Mouse (Mus musculus) urinary bladder, postnatal 36 days (tissue): ENCODE measurements around the gene Ankmy1.

Experiments
- DNase-seq, 2 experiments: peaks; one replicate each; pipeline ENCODE4 v3.0.0; 2022; ENCODE audit warnings: low spot score in 2 of 2, mixed read lengths in 1 of 2

Gene Ankmy1

DNA sequence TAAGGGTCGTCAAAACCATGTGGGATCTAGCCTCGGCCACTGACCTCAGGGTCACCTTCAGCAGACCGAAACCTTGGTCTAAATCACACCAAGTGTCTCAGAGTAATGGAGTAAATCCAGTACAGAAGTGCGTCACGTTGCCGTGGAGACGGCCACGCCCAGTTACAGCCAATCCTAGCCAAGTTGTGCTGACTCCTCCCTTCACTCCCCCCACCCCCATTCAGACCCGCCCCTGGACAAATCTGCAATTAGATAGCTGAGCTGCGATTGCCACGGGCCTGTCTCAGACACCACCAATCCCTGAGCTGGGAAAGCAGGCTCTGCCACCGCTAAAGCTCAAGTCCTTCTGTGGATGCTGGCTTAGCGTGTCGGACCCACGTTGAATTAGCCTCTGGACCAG, at the start of gene Ankmy1:
Gene Ankmy1, minus strand, starts transcription at position 121 of the 400 bp plus-strand sequence.
- peak; percentile 44 to 60 for DNase-seq

DNA sequence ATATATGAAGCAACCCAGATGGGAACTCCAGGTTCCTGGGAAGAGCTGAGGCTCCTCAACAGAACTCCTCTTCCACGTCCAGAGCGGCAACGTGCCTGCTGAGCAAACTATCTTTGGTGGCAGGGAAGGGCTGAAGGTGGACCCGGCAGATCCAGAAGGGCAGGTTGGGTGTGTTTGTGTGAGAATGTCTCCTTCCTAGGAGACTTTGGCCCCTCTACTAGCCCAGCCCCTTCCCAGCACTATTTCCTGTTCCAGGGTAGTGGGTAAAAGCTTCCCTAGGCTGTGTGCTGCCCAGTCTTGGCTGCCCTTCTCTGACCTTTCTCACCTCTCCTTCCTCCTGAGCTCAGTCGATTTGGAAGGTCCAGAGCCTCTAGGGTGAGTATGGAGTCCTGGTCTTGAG, 47.9 kb upstream of the Ankmy1 start, which contains the start of gene Gpr35:
Gene Gpr35, plus strand, starts transcription at position 259 of the 400 bp plus-strand sequence.
- DNase-seq, result no peak

DNA sequence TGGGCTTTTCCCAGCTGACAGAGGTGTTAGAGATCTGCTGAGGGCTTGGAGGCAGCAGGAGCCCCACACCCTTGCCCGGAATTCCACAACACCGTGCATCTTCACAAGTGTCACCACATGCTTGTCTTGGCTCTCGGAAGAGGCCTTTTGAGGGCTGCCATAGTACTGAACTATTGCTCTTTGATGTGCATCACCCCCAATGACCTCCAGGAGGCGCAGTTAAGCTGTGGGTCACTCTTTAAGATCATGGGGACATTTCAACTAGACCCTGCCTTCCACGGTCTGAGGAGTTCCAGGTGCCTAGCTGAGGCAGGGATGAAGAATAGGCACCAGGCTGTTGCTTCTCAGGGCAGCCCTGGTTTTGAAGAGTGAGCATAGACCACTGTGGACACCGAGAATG, 46.7 kb upstream of the Ankmy1 start:
- no peak for DNase-seq

DNA sequence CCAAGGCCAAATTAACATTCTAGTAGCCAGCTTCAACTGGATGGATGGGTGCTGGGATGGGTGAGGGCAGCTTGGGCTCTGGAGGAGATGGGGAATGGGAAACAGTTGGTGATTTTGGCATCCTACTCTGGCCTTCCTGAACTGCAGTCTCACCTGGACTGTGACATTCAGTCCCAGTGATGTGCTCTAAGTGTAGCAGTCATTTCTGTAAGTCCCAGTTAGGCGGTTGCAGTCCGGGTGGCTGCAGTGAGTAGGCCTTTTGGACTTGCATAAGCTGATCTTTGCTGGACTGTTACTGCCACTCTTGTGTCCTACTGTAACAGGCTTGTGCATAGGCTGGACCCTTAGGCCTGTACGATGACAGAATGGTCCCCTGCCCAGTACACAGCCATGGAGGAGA, 45.3 kb upstream of the Ankmy1 start:
- no peak for DNase-seq

- DNase-seq, result no peak
Measured at GRCm38 (mm10) chr1:92943219-92943989, 40.7 kb upstream of the Ankmy1 start.

GRCm38 (mm10) chr1:92939746-92940145, 37.0 kb upstream of the Ankmy1 start:
- DNase-seq, result no peak

DNA sequence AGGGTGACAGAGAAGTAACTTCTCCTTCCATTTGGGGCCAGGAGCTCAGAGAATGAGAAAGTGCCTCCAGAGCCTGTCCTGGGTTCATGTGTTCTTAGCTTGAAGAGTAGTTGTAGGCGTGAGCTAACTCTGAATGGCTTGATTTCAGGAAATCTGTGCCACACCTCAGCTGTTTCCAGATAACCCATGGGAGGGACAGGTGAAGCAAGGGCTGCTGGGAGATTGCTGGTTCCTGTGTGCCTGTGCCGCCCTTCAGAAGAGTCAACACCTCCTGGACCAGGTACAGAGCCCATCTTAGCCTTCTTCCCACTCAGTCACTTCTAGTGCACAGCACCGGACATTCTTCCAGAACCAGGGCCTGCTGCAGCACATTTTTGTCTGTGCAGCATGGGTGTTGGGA, 35.1 kb upstream of the Ankmy1 start:
- DNase-seq, result no peak

GRCm38 (mm10) chr1:92936467-92936866, 33.8 kb upstream of the Ankmy1 start:
- DNase-seq, result no peak

GRCm38 (mm10) chr1:92935977-92936376, 33.3 kb upstream of the Ankmy1 start:
- DNase-seq, result no peak

GRCm38 (mm10) chr1:92935054-92935962, 32.6 kb upstream of the Ankmy1 start:
- DNase-seq, result peak in 1 of 2 experiments; percentile 28

DNA sequence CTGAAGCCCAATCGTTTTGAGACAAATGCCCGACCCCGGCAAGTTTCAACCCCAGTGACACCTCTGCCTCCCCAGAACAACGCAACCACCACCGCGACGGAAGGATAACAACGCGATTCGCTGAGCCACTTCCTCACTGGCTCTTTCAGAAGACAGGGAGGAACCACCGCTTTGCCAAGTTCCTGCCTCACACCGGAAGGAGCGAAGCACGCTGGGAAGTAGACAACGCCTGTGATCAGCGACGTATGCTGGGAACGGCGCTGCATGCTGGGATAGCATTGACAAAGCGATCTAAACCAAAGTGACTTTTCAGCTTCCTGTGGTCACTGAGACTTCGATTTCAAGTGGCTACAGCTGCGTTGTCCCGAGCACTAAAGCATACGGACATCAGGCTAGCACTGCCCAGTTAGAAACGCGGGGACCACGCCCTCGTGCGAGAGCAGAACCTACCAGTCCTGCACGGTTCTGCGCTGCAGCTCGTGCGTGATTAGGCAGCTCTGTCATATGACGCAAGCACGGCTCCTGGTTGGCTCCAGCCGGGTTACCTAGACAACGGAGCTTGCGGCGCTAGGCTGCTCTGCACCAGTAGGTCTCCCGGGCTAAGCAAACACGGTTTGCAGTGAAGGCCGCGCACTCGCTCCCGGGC, 31.6 kb upstream of the Ankmy1 start, which contains the start of gene Capn10:
Gene Capn10, plus strand, starts transcription at position 195 of the 646 bp plus-strand sequence.
- DNase-seq, result peak; percentile 90 to 92

GRCm38 (mm10) chr1:92933611-92934010, 30.9 kb upstream of the Ankmy1 start:
- DNase-seq, result no peak

DNA sequence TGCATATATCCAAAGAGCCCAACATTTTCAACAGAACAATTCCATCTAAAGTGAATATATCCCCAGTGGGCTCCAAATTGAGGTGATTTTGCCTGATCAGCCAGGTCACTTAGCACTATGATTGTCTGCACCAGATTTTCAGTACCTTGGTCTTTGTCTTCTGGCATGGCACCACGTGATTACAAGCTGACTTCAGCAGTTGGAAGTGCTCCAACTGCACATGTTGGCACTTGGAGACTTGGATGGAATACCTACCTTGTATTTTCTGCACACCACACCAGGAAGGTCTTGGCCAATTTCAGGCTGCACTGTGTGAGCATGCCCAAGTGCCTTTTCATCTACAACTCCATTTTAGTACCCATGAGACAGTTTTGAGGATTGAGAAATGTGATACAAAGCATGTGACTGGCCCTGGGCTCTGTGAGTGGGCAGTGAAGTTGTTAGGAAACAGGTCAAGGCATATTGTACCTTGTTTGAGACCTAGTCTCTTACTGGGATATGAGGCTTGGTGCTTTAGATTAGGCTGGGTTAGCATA, 27.5 kb upstream of the Ankmy1 start:
- DNase-seq, result no peak

DNA sequence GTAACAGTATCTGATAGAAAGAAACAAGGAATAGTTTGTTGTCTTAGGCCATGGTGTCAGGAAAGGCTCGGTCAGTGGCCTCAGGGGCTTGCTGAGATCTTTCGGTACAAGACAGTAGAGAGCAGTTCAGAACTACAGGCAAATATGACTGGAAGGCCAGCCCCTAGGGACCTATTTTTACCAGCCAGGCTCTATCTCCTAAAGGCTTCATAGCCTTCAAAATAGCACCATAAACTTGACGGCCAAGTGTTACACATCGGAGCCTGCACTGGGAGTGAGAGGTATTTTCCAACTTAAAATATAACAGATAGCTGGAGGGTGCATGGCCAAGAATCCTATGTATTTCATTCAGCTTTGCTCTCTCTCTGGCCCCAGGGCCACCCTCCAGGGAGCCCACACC, 18.8 kb upstream of the Ankmy1 start:
- DNase-seq, result no peak

DNA sequence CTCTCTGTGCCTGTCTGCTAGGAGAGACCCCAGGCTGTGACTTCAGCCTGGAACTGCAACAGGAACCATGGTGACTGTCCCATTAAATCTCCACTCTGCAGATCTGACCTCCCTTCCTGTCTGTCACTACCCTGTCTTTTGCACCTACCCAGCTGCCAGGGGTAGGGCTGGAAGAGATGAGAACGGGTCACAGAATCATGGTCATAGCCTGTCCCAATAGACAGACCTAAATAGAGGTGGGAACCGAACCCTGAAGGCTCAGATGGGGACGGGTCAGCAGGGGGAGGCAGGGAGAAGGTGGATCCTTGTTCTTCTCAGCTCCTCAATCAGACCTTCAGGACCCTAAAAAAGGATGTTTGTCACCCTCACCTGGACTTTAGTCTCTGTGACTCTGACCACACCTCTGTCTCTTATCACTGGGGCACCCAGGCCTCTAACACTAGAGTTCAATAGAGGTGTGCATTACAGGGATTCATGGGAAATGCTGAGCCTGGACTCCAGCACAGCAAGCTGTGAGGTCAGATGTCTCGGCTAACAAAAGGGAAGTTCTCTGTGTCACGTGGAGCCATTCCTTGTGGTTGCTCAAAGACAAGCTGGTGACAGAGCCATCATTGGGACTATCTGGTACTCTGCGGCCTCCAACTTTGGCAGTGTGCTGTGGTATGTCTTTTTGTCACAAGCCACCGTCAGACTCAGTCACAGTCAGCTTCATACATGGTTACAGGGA, 17.9 kb upstream of the Ankmy1 start:
- DNase-seq, result no peak

DNA sequence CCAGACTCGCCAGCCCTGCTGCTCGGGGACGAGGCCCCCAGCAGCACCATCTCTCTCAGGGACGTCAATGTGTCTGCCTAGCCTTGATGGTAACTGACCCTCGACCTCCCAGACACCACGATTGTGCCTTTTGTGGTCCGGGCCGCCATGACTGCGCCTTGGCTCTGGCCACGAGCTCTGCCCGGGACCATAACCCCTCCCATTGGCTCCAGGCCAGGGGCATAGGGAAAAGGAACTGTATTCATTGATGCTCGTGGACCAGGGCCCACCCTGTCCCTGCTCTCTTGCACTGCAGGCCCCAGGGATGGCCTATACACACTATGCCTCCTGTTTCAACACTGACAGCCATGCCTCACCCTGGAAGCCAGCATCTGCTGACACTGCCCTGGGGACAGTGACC, 17.1 kb upstream of the Ankmy1 start:
- no peak for DNase-seq

- no peak for DNase-seq
Measured at GRCm38 (mm10) chr1:92919151-92919550, 16.4 kb upstream of the Ankmy1 start.

DNA sequence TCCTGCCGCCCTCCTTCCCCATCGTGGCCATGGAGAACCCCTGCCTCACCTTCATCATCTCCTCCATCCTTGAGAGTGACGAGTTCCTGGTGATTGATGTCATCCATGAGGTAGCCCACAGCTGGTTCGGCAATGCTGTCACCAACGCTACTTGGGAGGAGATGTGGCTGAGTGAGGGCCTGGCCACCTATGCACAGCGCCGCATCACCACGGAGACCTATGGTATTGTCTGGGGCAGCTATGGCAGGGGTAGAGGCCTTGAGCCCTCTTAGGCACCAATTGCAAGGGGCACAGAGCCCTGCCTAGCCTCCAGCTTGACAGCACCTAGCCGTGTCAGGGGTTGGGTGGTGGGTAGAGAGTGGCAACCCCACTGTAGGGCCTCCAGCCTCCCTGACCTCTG, 14.0 kb upstream of the Ankmy1 start:
- DNase-seq, result no peak

DNA sequence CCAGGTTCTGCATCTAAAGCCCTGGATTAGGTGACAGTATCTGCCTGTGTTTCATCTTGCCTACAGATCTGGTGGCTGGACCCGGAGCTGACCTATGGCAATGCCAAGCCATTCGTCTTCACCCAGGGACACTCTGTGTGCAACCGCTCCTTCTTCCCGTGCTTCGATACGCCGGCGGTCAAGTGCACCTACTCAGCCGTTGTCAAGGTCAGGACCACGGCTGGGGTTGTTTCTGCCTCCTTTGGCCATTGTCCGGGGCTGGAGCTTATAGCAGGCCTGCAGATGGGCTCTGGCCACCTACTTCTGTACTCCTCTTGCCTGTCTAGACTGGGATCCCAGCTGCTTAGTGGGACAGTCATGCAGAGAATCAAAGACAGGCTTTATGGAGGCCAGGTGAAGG, 12.3 kb upstream of the Ankmy1 start:
- DNase-seq, result no peak

GRCm38 (mm10) chr1:92914239-92914638, 11.5 kb upstream of the Ankmy1 start:
- no peak for DNase-seq

DNA sequence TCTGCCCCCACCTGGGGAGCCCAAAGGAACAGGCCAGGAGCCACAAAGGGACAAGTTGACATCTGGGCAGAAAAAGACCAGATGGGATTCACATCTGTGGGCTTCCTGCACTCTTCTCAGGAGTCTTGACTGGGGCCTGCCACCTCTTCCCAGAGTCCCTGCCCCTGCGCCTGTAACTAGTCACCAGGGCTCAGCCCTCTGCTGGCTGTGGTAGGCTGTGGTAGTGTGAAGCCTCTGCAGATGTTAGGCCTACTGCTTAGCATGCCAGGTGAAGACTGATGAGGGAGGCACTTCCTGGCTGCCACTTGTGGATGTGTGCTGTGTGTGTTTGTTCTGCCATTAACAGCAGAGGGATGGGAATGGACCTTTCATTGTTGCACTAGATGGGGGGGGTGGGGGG, 9.6 kb upstream of the Ankmy1 start:
- DNase-seq, result no peak
